Mouse (Mus musculus): ENCODE results near the gene Ccn5. TPM values are rescaled to one million over a fixed set of nuclear protein-coding genes. Genes with fewer than 3 reads are reported as not detected.

Gene Ccn5
- 1.0 TPM for polyA plus RNA-seq (2015; fragmentation: Illumina TruSeq; extraction: RNeasy Lipid Tissue Mini Kit (QIAGEN cat#74804); ENCODE audit: insufficient read depth, low replicate concordance)

GRCm38 (mm10) chr2:163820607-163821006, at the start of gene Ccn5:
Gene Ccn5 (plus strand): TSS chr2:163820861.

GRCm38 (mm10) chr2:163853461-163853901, 32.8 kb downstream of the Ccn5 start, which contains the start of gene Kcnk15:
Gene Kcnk15 (plus strand): TSS chr2:163853651.

Other genes starting within 250 kb of the Ccn5 start
- gene Ttpal, start 218.5 kb upstream of the Ccn5 start, polyA plus RNA-seq (2015; fragmentation: Illumina TruSeq; extraction: RNeasy Lipid Tissue Mini Kit (QIAGEN cat#74804); ENCODE audit: insufficient read depth, low replicate concordance) = 119 TPM
- gene Serinc3, start 175.7 kb upstream of the Ccn5 start, polyA plus RNA-seq (2015; fragmentation: Illumina TruSeq; extraction: RNeasy Lipid Tissue Mini Kit (QIAGEN cat#74804); ENCODE audit: insufficient read depth, low replicate concordance) = 1,018 TPM
- gene Pkig, start 162.5 kb upstream of the Ccn5 start, polyA plus RNA-seq (2015; fragmentation: Illumina TruSeq; extraction: RNeasy Lipid Tissue Mini Kit (QIAGEN cat#74804); ENCODE audit: insufficient read depth, low replicate concordance) = 56.6 TPM
- gene Ada, start 70.6 kb upstream of the Ccn5 start, polyA plus RNA-seq (2015; fragmentation: Illumina TruSeq; extraction: RNeasy Lipid Tissue Mini Kit (QIAGEN cat#74804); ENCODE audit: insufficient read depth, low replicate concordance) = 7.8 TPM
- gene Kcnk15, start 32.8 kb downstream of the Ccn5 start, polyA plus RNA-seq (2015; fragmentation: Illumina TruSeq; extraction: RNeasy Lipid Tissue Mini Kit (QIAGEN cat#74804); ENCODE audit: insufficient read depth, low replicate concordance) = not detected
- 0.07 TPM for gene Rims4, start 97.8 kb downstream of the Ccn5 start, polyA plus RNA-seq (2015; fragmentation: Illumina TruSeq; extraction: RNeasy Lipid Tissue Mini Kit (QIAGEN cat#74804); ENCODE audit: insufficient read depth, low replicate concordance)
- 217 TPM for gene Ywhab, start 174.1 kb downstream of the Ccn5 start, polyA plus RNA-seq (2015; fragmentation: Illumina TruSeq; extraction: RNeasy Lipid Tissue Mini Kit (QIAGEN cat#74804); ENCODE audit: insufficient read depth, low replicate concordance)
- 2.3 TPM for gene Pabpc1l, start 204.6 kb downstream of the Ccn5 start, polyA plus RNA-seq (2015; fragmentation: Illumina TruSeq; extraction: RNeasy Lipid Tissue Mini Kit (QIAGEN cat#74804); ENCODE audit: insufficient read depth, low replicate concordance)
- 201 TPM for gene Stk4, start 249.5 kb downstream of the Ccn5 start, polyA plus RNA-seq (2015; fragmentation: Illumina TruSeq; extraction: RNeasy Lipid Tissue Mini Kit (QIAGEN cat#74804); ENCODE audit: insufficient read depth, low replicate concordance)

Measured in spleen, adult 10 weeks (tissue).